Mouse (Mus musculus): ENCODE data around the gene Mettl7b. TPM values are rescaled to one million over a fixed set of nuclear protein-coding genes. Genes with fewer than 3 reads are reported as not detected.
"Not testable (repeated sequence)": the region's sequence is repeated elsewhere in the genome, so short reads cannot be mapped to it uniquely, and the experiment has no call there.

Gene Mettl7b
- not detected in 2 replicates for total RNA-seq (2014; fragmentation: Nextera tagmentation)
- not detected in 2 replicates for total RNA-seq (2017)

- ATAC-seq (replicated peaks; ENCODE audit: low FRiP score, low TSS enrichment, poor library complexity, severe bottlenecking): no peak
These were observed at the start of gene Mettl7b for GRCm38 (mm10) chr10:128960590-128961584. Mettl7b (minus strand) TSS chr10:128960988.

DNA sequence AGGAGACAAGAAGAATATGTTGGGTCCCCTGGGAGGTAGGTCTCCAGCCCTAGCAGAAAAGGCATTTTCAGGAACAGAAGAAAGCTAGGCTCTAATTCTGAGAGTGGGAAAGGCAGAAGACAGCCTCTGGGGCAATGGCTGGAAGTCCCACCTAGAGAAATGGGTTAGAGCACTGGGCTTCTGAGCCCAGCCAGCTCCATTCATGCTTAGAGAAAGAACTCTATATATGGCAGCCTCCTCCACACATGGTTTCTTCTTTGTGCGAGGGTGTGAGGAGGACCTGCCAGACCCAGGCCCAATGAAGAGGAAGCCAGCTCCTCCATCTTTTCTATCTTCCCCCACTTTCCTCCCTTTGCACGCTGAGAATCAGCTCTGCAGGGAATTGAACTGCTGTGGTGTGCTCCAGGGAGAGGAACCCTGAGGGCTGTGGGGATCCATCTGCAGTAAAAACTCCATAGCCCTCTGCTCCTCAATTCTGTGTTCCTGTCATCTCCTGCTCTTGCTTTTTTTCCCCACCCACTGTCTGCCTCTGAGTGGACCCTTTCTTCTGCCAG lies 49.6 kb upstream of the Mettl7b start, which contains the start of gene Olfr763:
TSS of gene Olfr763 (plus strand) at position 504 of the 554 bp plus-strand sequence.
- no peak for ATAC-seq (replicated peaks; ENCODE audit: low FRiP score, low TSS enrichment, poor library complexity, severe bottlenecking)

- ATAC-seq (replicated peaks; ENCODE audit: low FRiP score, low TSS enrichment, poor library complexity, severe bottlenecking): no peak
These were observed 43.5 kb upstream of the Mettl7b start for GRCm38 (mm10) chr10:129004032-129004920.

DNA sequence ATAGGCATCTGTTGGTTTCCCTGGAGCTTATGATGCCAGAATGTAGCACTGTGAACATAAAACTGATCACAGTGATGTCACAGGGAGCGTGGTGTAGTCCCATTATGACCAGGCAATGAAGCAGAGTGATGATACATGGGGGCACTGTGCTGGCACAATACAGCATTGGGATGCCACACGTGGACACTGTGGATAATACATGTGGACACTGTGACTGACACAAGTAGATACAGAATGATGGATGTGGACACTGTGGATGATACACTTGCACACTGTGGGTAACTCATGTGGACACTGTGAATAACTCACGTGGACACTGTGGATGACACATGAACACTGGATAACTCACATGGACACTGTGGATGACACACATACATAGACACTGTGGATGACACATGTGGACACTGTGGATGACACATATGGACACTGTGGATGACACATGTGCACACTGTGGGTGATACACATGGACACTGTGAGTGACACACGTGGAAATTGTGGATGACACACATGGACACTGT lies 35.8 kb upstream of the Mettl7b start:
- no peak for ATAC-seq (replicated peaks; ENCODE audit: low FRiP score, low TSS enrichment, poor library complexity, severe bottlenecking)

DNA sequence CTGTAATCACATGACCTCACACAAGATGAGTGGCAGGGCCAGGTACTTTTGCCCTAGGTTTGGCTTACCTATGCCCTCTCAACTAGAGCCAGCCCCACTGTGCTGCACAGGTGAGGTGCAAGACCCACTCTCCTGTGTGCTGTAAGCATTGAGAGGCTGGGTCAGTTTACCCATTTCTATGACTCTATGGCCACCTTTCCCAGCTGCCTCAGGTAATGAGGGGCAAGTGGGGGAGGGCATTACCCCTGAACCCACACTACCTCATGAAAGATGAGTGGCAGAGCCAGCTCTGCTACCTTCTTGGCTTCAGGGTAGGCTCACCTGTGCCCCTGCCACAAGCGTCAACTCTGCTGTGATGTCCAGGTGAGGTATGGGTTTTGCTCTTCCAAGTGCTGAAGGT lies 35.0 kb upstream of the Mettl7b start:
- no peak for ATAC-seq (replicated peaks; ENCODE audit: low FRiP score, low TSS enrichment, poor library complexity, severe bottlenecking)

DNA sequence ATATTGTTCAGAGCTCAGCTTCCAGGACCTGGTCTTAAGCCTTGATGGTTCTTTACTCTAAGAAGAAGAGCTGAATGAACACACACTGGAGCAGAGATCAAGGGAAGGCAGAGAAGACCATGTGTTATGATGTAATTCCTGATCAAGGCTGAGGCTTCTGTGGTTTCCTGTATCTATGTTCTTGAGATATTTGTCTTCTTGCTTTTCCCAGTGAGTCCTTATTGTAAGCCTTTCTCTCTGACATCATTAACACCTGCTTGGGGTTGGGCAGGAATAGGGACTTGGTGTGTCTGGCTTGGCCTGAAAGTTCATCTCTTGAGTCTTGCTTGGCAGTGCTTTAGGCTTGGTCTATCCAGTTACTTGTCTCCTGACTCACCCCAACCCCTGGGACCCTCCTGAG lies 30.2 kb upstream of the Mettl7b start:
- ATAC-seq (replicated peaks; ENCODE audit: low FRiP score, low TSS enrichment, poor library complexity, severe bottlenecking): no peak

GRCm38 (mm10) chr10:128990129-128990850 lies 29.5 kb upstream of the Mettl7b start:
- peak; percentile 95 for ATAC-seq (replicated peaks; ENCODE audit: low FRiP score, low TSS enrichment, poor library complexity, severe bottlenecking)

DNA sequence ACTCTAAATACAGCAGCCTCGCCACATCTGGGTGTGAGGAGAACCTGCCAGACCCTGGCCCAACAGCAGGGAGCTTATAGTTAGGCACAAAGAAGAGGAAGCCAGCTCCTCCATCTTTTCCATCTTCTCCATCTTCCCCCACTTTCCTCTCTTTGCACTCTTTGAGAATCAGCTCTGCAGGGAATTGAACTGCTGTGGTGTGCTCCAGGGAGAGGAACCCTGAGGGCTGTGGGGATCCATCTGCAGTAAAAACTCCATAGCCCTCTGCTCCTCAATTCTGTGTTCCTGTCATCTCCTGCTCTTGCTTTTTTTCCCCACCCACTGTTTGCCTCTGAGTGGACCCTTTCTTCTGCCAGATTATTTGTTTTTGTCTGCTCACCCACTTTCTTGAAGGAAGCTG lies 28.3 kb upstream of the Mettl7b start, which contains the start of gene Olfr9:
TSS of gene Olfr9 (plus strand) at position 301 of the 400 bp plus-strand sequence.
- ATAC-seq (replicated peaks; ENCODE audit: low FRiP score, low TSS enrichment, poor library complexity, severe bottlenecking): not testable (repeated sequence)

GRCm38 (mm10) chr10:128980644-128981365 lies 20.0 kb upstream of the Mettl7b start:
- no peak; the same call in 1 of the 2 replicates for ATAC-seq (replicated peaks; ENCODE audit: low FRiP score, low TSS enrichment, poor library complexity, severe bottlenecking)

- peak; percentile 85 for ATAC-seq (replicated peaks; ENCODE audit: low FRiP score, low TSS enrichment, poor library complexity, severe bottlenecking)
These were observed 16.8 kb upstream of the Mettl7b start for GRCm38 (mm10) chr10:128977522-128978114.

DNA sequence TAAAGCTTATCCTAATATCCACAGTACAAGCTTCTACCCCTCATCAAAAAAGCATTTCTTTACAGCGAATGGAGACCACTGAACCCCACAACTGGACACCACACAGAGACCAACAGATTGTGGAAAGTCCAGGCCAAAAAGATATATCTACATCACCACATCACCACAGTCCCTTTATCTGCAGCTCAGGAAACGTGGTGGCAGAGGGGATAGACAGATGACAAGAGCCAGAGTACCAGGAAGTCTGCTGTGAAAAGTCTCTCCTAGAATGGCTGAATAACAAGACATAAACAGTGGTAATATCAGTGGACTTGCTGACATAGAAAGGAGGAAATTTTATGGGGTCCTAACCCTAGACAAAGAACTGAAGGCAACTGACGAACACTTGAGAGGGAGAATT lies 15.6 kb upstream of the Mettl7b start:
- no peak for ATAC-seq (replicated peaks; ENCODE audit: low FRiP score, low TSS enrichment, poor library complexity, severe bottlenecking)

- no peak for ATAC-seq (replicated peaks; ENCODE audit: low FRiP score, low TSS enrichment, poor library complexity, severe bottlenecking)
These were observed 12.1 kb upstream of the Mettl7b start for GRCm38 (mm10) chr10:128972841-128973240.

DNA sequence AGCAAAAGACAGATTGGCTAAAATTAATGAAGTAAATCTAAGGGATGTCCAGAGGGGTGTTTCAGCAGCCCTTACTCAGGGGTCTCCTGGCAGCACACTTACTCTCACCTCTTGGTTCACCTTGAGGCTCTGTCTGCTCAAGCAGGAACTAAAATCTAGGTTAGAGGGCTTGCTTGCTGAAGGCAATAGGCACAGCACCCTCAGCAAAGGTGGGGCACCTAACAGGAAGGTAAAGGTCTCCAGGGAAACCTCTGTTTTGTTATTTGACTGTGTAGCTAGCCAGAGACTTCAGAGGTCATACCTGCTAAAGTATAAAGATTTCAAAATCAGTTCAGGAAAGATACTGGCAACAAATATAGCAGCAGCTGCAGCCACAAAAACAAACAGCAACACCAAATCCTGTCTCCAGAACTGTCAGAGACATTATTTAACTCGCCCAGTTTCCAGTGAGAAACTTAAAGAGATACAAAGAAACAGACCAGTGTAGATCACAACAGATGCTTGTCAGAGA lies 10.0 kb upstream of the Mettl7b start:
- no peak for ATAC-seq (replicated peaks; ENCODE audit: low FRiP score, low TSS enrichment, poor library complexity, severe bottlenecking)

DNA sequence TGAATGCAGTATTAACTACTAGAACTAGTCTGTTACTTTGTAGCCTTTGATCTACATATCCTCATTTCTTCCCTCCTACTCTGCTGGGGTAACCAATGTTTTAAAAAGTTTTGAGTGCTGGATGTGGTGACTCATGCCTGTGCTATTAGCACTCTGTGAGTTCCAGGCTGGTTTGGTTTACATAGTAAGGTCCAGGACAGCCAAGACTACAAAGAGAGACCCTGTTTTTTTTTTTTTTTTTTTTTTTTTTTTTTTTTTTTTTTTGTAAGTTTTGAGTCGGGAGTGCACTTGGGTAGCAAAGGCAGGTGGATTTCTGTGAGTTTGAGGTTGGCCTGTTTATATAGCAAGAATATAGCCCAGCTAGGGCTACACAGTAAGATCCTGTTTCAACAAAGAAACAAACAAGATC lies 7.6 kb upstream of the Mettl7b start:
- ATAC-seq (replicated peaks; ENCODE audit: low FRiP score, low TSS enrichment, poor library complexity, severe bottlenecking): no peak

- ATAC-seq (replicated peaks; ENCODE audit: low FRiP score, low TSS enrichment, poor library complexity, severe bottlenecking): no peak
These were observed 5.1 kb upstream of the Mettl7b start for GRCm38 (mm10) chr10:128965871-128966270.

DNA sequence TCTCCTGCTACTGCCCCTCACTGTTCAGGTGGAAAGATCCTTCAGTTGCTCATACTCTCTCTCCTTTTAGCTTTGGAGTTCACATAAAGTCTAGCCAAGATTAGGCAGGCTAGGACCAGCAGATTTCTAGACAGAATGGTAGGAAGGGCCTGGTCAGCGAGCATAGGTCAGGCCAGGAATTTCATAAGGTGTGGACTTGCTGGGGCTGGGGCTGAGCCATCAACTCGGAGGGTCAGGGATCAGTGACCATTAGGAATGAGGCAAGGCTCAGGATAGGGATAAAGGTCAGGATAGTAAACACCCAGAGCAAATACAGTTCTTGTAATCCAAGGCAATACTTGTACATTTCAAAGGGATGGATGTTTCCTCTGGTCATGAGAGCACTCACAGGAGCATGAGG lies 4.2 kb upstream of the Mettl7b start:
- no peak for ATAC-seq (replicated peaks; ENCODE audit: low FRiP score, low TSS enrichment, poor library complexity, severe bottlenecking)

DNA sequence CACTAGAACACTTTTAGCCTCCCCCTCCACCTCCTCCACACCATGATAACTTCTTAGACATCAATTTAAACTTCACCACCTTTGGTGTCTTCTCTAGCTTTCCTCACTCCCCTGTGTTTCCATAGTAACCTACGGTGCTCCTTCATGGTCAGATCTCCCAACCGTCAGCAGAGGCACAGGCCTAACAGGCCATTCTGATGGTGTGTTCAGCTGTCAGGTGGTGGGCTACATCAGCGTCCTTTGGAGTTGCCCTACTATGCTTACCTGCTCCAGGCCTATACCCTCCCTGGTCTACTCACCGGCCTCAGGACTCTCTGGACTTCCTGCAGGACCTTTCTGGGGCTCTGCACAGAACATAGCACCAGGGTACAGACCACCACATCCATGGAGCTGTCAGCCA lies 646 bp downstream of the Mettl7b start:
- ATAC-seq (replicated peaks; ENCODE audit: low FRiP score, low TSS enrichment, poor library complexity, severe bottlenecking): no peak

All from megakaryocyte-erythroid progenitor cell, adult 5-6 weeks (primary cell).